Mouse (Mus musculus) lung, adult 2 months (tissue): ENCODE data around the gene Cenpq.

ENCODE experiments used
- CTCF ChIP-seq: fragments of 200-500 bp; IDR thresholded peaks from 2 replicates; pipeline ENCODE4 v1.5.1; 2011; ENCODE audit warnings: mild to moderate bottlenecking, low read length, control low read depth; ENCODE audit not compliant: insufficient read depth
- POLR2A ChIP-seq: fragments of 200-500 bp; IDR thresholded peaks from 2 replicates; pipeline ENCODE4 v1.6.1; 2011; ENCODE audit warnings: low read depth, mild to moderate bottlenecking, control low read depth, low read length, borderline replicate concordance; ENCODE audit errors: extremely low read depth

DNA sequence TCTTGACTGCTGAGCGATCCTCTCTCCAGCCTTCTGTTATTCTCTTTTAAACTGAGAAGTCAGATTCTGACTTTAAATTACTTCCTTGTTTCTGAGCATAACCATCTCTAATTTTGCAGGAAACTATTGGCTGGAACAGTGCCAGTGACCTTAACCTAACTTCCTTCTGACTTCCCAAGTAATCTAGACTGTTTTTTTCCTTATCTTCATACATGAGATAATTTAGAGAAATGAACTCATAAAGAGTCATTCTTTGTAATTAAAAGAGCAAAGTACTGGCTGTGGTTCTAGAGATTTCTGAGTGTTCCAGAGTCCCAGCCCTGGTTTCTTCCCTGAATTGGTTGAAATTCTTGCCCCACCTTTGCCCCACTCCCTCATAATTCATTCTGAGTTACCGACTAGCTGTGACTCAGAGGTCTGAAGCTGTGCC lies 61.2 kb downstream of the Cenpq start:
- TF ChIP-seq CTCF: no peak
- TF ChIP-seq POLR2A: no peak
